Mouse (Mus musculus) frontal cortex, postnatal 36 days (tissue): Measurements from ENCODE around the gene Pop4.

Source experiments
- DNase-seq, 2 experiments: peaks; one replicate each; pipeline ENCODE4 v3.0.0; 2022; ENCODE audit warnings: low spot score in 2 of 2

Pop4 gene

GRCm38 (mm10) chr7:38220866-38221265, 50.4 kb downstream of the Pop4 start:
- no peak for DNase-seq

DNA sequence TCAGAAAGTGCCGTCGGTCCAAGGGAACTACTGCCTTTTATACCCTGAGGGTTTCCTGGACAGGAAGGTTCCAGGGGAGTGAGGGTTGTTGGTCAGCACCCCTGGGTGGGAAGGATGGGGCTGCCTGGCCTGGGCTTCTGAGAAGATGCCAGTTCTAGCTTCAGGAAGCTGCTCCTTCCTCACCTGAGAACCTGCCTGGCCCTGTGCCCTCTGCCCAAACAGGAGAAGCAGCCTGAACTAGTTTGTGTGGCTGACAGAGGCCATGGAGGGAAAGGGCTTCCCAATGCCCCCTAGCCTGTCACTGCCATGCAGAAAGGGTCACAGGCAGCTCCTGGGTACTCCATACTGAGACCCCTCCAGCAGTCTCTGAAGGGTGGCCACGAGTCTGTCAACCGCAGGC, 51.7 kb downstream of the Pop4 start:
- DNase-seq = no peak

- no peak for DNase-seq
Observed at GRCm38 (mm10) chr7:38218631-38219367, 52.4 kb downstream of the Pop4 start.

DNA sequence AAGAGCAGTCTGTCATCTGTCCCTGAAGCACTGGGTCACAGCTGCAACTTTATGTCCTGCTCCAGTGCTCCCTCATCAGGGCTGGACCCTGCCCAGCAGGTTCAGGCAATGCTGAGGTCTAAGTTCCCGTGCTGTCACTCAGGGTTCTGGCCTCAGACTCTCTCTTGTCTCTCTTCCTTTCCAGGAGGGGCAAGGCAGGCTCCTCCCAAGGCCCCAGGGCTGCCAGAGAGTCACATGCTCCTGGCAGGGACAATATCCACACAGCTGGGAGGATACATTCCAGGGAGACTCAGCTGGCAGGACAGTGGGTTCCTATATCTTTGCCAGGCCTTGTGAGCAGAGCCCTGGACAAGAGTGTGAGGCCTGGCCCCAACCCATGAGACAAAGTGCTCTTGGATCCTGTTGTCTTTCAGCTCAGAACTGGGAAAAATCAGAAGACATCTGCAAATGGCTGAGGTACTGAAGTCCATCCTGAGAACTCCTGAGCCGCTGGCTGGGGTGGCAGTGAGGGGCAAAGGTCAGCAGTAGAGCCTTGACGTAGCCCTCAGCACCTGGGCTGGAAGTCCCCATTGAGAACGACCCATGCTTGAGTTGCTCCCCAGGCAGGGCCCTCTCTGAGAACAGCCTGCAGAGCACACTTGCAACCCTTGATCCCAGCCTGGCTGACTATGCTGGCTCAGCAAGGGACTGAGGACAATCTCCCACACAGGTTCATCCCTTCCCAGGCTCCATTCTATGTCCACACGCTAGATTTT, 53.6 kb downstream of the Pop4 start:
- peak; percentile 48 to 61 for DNase-seq

GRCm38 (mm10) chr7:38215697-38216096, 55.5 kb downstream of the Pop4 start:
- no peak for DNase-seq

- no peak for DNase-seq
Observed at GRCm38 (mm10) chr7:38215281-38215680, 55.9 kb downstream of the Pop4 start.

DNA sequence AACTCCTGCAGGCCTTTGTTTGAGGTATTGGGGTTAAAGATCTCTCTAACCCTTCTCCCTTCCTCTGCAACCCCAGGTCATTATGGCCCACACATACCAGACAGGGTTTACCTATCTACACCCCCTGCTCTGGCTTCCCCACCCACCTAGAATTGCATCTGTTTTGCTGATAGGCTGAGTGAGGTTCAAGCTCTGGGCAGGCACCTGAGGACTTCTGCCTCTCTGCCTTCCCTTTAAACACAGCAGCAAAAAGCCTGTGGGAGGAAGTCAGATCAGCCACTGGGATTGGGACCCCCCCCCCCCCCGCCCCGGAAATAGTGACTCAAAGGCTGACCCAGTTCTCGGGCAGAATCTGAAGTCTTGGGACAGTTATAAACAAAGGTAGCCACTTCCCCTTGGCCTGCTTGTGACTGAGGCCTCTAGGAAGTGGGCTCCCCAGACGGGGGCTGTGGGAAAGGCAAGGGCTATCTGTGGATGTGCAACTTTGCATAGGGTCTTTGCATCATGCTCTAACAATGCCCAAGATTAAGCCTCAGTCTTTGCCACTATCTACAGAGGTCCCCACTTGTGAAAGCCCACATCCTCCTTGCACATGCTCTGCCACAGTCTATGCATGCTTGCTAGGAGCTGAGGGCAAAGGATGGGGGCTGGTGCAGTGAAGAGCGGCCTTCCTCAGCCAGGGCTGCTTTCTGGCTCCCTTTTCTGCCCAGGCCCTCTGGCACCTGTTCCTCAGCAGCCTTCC, 56.6 kb downstream of the Pop4 start:
- DNase-seq = no peak

GRCm38 (mm10) chr7:38212651-38213062, 58.6 kb downstream of the Pop4 start:
- no peak for DNase-seq
